Mouse (Mus musculus): ENCODE measurements around the gene Kcnn3. TPM values are rescaled to one million over a fixed set of nuclear protein-coding genes. Genes with fewer than 3 reads are reported as not detected.

Kcnn3 gene
- polyA plus RNA-seq, 2 experiments, result 0.03 TPM; not detected in 1

DNA sequence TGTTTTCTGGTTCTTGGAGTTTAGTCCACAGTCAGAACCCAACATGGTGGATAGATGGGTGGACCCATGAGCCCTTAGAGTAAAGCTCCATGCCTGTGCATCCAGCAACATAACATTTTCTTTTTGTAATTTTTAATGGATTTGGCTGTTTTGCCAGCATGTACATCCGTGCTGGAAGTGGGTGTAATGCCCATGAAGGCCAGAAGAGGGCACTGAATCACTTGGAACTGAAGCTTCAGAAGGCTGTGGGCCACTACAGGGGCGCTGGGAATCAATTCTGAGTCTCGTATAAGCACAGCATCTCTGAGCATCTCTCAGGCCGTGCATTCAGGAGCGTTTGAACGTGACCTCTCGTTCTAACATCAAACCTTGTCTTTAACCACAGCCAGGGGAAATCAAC is 79.0 kb downstream of the Kcnn3 start:
- Histone ChIP-seq H3K27me3 (ENCODE audit: control insufficient read depth, insufficient read depth, low read length) (no peaks in the 10 kb centered on the region), H3K36me3 (replicated peaks; ENCODE audit: control insufficient read depth, insufficient read depth, low read depth) (no peaks in the 10 kb centered on the region), H3K9ac (replicated peaks) (no peak overlapping the region), H3K4me2 (ENCODE audit: low read depth) (no peak overlapping the region), H3K9me3 (ENCODE audit: control insufficient read depth, low read length) (no peaks in the 10 kb centered on the region), H3K27ac (no peak overlapping the region), H3K4me1 (replicated peaks; ENCODE audit: control insufficient read depth in 2 of 2, insufficient read depth in 2 of 2, low read length in 1 of 2) (no peaks in the 10 kb centered on the region), H3K4me3 (ENCODE audit: insufficient read depth in 1 of 2, low read depth in 2 of 2, low read length in 2 of 2) (no peak overlapping the region)
- peak; percentile 55 for TF ChIP-seq CTCF (IDR thresholded peaks at IDR 0.05; ENCODE audit: low read depth)
- no peak for TF ChIP-seq EP300 (IDR thresholded peaks at IDR 0.05; ENCODE audit: low read depth)
- ATAC-seq (ENCODE audit: insufficient read depth) (no peak), DNase-seq (ENCODE audit: low read depth in 3 of 3, low spot score in 3 of 3) (no peak)
- WGBS (ENCODE audit: insufficient replicate concordance), result 67% methylated on average over 7 of the region's 7 CpGs

DNA sequence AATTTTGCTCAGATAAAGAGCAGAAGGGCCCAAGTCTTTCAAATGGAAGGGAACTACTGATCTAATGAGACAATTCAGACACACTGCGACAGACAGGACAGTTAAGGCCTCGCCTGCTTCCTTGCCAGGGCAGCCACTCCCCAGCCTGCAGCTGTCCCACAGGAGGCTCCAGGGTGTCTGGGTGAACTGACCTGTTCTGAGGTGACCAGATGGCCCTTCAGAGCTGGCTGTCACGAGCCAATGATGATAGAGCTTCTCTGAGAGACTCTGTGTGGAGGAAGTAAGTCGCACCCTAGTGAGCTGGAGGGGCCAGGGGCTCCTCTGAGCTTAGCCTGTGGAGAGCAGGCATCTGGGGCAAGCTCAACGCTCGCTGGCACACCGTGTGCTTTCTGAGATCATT is 81.1 kb downstream of the Kcnn3 start:
- TF ChIP-seq EP300 (IDR thresholded peaks at IDR 0.05; ENCODE audit: low read depth) (no peak), CTCF (IDR thresholded peaks at IDR 0.05; ENCODE audit: low read depth) (no peak)
- WGBS (ENCODE audit: insufficient replicate concordance), result 31% methylated on average over 7 of the region's 7 CpGs
- no peaks in the 10 kb centered on the region for H3K4me1 ChIP-seq (replicated peaks; ENCODE audit: control insufficient read depth in 2 of 2, insufficient read depth in 2 of 2, low read length in 1 of 2)
- H3K27ac ChIP-seq, result no peak overlapping the region
- no peak overlapping the region for H3K4me2 ChIP-seq (ENCODE audit: low read depth)
- no peak overlapping the region for H3K9ac ChIP-seq (replicated peaks)
- no peaks in the 10 kb centered on the region for H3K9me3 ChIP-seq (ENCODE audit: control insufficient read depth, low read length)
- no peak overlapping the region for H3K4me3 ChIP-seq (ENCODE audit: insufficient read depth in 1 of 2, low read depth in 2 of 2, low read length in 2 of 2)
- no peaks in the 10 kb centered on the region for H3K36me3 ChIP-seq (replicated peaks; ENCODE audit: control insufficient read depth, insufficient read depth, low read depth)
- H3K27me3 ChIP-seq (ENCODE audit: control insufficient read depth, insufficient read depth, low read length), result no peaks in the 10 kb centered on the region
- DNase-seq (ENCODE audit: low read depth in 3 of 3, low spot score in 3 of 3) (no peak), ATAC-seq (ENCODE audit: insufficient read depth) (no peak)

DNA sequence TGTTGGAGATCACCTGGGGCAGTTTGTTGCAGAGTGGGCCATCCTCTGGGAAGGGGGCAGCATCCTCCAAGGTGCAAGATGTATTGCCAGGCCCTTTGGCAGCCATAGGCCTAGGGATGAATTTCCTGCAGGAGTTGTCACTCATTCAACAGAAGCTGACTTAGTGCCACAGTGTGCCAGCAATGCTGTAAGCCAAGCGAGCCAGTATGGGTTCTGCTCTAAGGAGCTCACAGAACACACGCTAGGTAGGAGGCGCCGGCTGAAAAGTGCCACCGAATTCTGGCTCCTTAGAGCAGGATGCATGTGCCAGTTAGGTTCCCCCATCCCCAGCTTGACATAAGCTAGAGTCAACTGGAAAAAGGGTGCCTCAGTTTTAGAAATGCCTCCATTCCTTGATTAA is 83.3 kb downstream of the Kcnn3 start:
- Histone ChIP-seq H3K4me2 (ENCODE audit: low read depth) (no peak overlapping the region), H3K9me3 (ENCODE audit: control insufficient read depth, low read length) (no peaks in the 10 kb centered on the region), H3K9ac (replicated peaks) (no peak overlapping the region), H3K27ac (no peak overlapping the region), H3K36me3 (replicated peaks; ENCODE audit: control insufficient read depth, insufficient read depth, low read depth) (no peaks in the 10 kb centered on the region), H3K4me3 (ENCODE audit: insufficient read depth in 1 of 2, low read depth in 2 of 2, low read length in 2 of 2) (no peak overlapping the region), H3K4me1 (replicated peaks; ENCODE audit: control insufficient read depth in 2 of 2, insufficient read depth in 2 of 2, low read length in 1 of 2) (no peaks in the 10 kb centered on the region), H3K27me3 (ENCODE audit: control insufficient read depth, insufficient read depth, low read length) (no peaks in the 10 kb centered on the region)
- no peak for TF ChIP-seq CTCF (IDR thresholded peaks at IDR 0.05; ENCODE audit: low read depth)
- no peak for TF ChIP-seq EP300 (IDR thresholded peaks at IDR 0.05; ENCODE audit: low read depth)
- 80% methylated on average over 5 of the region's 5 CpGs for WGBS (ENCODE audit: insufficient replicate concordance)
- ATAC-seq (ENCODE audit: insufficient read depth), result no peak
- no peak for DNase-seq (ENCODE audit: low read depth in 3 of 3, low spot score in 3 of 3)

DNA sequence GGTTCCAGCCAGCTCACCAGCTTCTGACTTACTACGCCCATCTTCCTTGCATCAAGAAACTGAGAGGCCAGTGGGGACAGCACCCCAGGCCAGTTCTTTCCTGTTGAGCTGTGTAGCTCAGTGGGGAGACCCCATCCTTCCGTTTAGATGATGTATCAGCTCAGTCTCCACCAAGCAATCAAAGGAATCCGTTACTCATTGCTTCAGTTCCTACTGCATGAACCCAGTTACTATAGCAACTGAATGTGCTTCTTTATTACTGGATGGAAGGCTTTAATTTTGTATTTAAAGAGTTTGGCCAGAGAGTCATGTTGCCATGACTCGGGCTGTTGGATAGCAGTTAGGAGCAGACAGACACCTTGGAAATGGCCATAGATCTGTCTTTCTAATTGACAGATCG is 85.3 kb downstream of the Kcnn3 start:
- H3K36me3 ChIP-seq (replicated peaks; ENCODE audit: control insufficient read depth, insufficient read depth, low read depth), result no peaks in the 10 kb centered on the region
- H3K27me3 ChIP-seq (ENCODE audit: control insufficient read depth, insufficient read depth, low read length), result no peaks in the 10 kb centered on the region
- no peaks in the 10 kb centered on the region for H3K4me1 ChIP-seq (replicated peaks; ENCODE audit: control insufficient read depth in 2 of 2, insufficient read depth in 2 of 2, low read length in 1 of 2)
- no peak overlapping the region for H3K27ac ChIP-seq
- no peak for ATAC-seq (ENCODE audit: insufficient read depth)
- no peaks in the 10 kb centered on the region for H3K9me3 ChIP-seq (ENCODE audit: control insufficient read depth, low read length)
- no peak overlapping the region for H3K9ac ChIP-seq (replicated peaks)
- TF ChIP-seq CTCF (IDR thresholded peaks at IDR 0.05; ENCODE audit: low read depth) (no peak), EP300 (IDR thresholded peaks at IDR 0.05; ENCODE audit: low read depth) (no peak)
- H3K4me3 ChIP-seq (ENCODE audit: insufficient read depth in 1 of 2, low read depth in 2 of 2, low read length in 2 of 2), result no peak overlapping the region
- no peak for DNase-seq (ENCODE audit: low read depth in 3 of 3, low spot score in 3 of 3)
- 54% methylated on average over 5 of the region's 5 CpGs for WGBS (ENCODE audit: insufficient replicate concordance)
- H3K4me2 ChIP-seq (ENCODE audit: low read depth), result no peak overlapping the region

DNA sequence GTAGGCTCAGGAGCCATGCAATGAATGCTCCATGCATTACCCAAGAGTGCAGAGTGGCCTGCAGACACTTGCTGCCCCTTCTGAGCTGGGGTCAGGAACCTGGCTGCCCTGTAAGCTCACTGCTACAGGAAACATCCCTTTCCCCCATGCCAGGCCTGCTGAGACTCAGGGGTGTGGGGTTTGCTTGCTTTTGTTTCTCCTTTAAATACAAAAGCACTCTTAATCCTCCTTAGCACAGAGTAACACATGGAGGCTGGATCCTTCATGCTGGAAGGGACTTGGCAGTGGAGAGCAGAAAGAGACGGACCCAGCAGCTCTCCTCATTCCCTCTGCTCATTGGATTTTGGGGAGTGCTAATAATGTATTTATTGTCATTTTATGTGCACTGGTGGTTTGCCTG is 87.4 kb downstream of the Kcnn3 start:
- ATAC-seq (ENCODE audit: insufficient read depth) (no peak), DNase-seq (ENCODE audit: low read depth in 3 of 3, low spot score in 3 of 3) (no peak)
- Histone ChIP-seq H3K4me1 (replicated peaks; ENCODE audit: control insufficient read depth in 2 of 2, insufficient read depth in 2 of 2, low read length in 1 of 2) (no peaks in the 10 kb centered on the region), H3K9me3 (ENCODE audit: control insufficient read depth, low read length) (no peaks in the 10 kb centered on the region), H3K4me3 (ENCODE audit: insufficient read depth in 1 of 2, low read depth in 2 of 2, low read length in 2 of 2) (no peak overlapping the region), H3K9ac (replicated peaks) (no peak overlapping the region), H3K36me3 (replicated peaks; ENCODE audit: control insufficient read depth, insufficient read depth, low read depth) (no peaks in the 10 kb centered on the region), H3K27ac (no peak overlapping the region), H3K4me2 (ENCODE audit: low read depth) (no peak overlapping the region), H3K27me3 (ENCODE audit: control insufficient read depth, insufficient read depth, low read length) (no peaks in the 10 kb centered on the region)
- TF ChIP-seq EP300 (IDR thresholded peaks at IDR 0.05; ENCODE audit: low read depth), result no peak
- TF ChIP-seq CTCF (IDR thresholded peaks at IDR 0.05; ENCODE audit: low read depth), result no peak
- 65% methylated on average over 1 of the region's 1 CpGs for WGBS (ENCODE audit: insufficient replicate concordance)
